Mouse (Mus musculus): ENCODE measurements around the gene Lrrc8b.

The Lrrc8b gene

GRCm38 (mm10) chr5:105519096-105519975 is 103.8 kb downstream of the Lrrc8b start, which contains the start of gene Lrrc8c:
TSS of gene Lrrc8c (plus strand) at chr5:105519388.
- peak; percentile 47 for DNase-seq (ENCODE audit: low spot score)

- no peak for DNase-seq (ENCODE audit: low spot score)
Observed at GRCm38 (mm10) chr5:105519976-105520300, 104.4 kb downstream of the Lrrc8b start.

GRCm38 (mm10) chr5:105520442-105520965 is 104.9 kb downstream of the Lrrc8b start:
- DNase-seq (ENCODE audit: low spot score), result no peak

- no peak for DNase-seq (ENCODE audit: low spot score)
Observed at GRCm38 (mm10) chr5:105523452-105523851, 107.9 kb downstream of the Lrrc8b start.

GRCm38 (mm10) chr5:105525004-105525403 is 109.4 kb downstream of the Lrrc8b start:
- no peak for DNase-seq (ENCODE audit: low spot score)

GRCm38 (mm10) chr5:105526107-105526645 is 110.6 kb downstream of the Lrrc8b start:
- no peak for DNase-seq (ENCODE audit: low spot score)

- DNase-seq (ENCODE audit: low spot score), result no peak
Observed at GRCm38 (mm10) chr5:105526766-105527165, 111.2 kb downstream of the Lrrc8b start.

GRCm38 (mm10) chr5:105527477-105528331 is 112.1 kb downstream of the Lrrc8b start:
- DNase-seq (ENCODE audit: low spot score), result no peak

GRCm38 (mm10) chr5:105530576-105530975 is 115.0 kb downstream of the Lrrc8b start:
- DNase-seq (ENCODE audit: low spot score), result no peak

GRCm38 (mm10) chr5:105535186-105535585 is 119.6 kb downstream of the Lrrc8b start:
- no peak for DNase-seq (ENCODE audit: low spot score)

GRCm38 (mm10) chr5:105536172-105536571 is 120.6 kb downstream of the Lrrc8b start:
- no peak for DNase-seq (ENCODE audit: low spot score)

- DNase-seq (ENCODE audit: low spot score), result no peak
Observed at GRCm38 (mm10) chr5:105537101-105537723, 121.6 kb downstream of the Lrrc8b start.

All from urinary bladder, postnatal 10 days (tissue).